Mouse (Mus musculus): ENCODE measurements around the gene Cwc22.

Cwc22 gene

GRCm38 (mm10) chr2:77876331-77876730 lies 69.8 kb downstream of the Cwc22 start:
- DNase-seq (ENCODE audit: low read depth, low spot score) = no peak

- DNase-seq (ENCODE audit: low read depth, low spot score) = no peak
Measured at GRCm38 (mm10) chr2:77875516-77875915, 70.7 kb downstream of the Cwc22 start.

GRCm38 (mm10) chr2:77874678-77875077 lies 71.5 kb downstream of the Cwc22 start:
- no peak for DNase-seq (ENCODE audit: low read depth, low spot score)

DNA sequence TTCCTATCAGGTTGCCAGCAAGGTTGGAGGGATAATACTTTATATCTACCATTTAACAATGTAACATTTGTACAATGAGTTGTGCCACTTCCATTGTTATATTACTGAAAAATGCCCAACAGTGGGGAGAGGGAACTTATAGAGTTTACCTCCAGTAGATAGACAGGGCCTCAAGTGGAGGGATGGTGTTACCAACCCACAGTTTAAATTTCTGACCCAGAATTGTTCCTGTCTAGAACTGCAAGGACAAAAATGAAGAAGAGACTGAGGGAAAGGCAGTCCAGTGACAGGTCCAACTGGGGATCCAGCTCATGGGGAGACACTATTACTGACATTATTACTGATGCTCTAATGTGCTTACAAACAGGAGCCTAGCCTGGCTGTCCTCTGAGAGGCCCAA lies 72.4 kb downstream of the Cwc22 start:
- DNase-seq (ENCODE audit: low read depth, low spot score) = no peak

DNA sequence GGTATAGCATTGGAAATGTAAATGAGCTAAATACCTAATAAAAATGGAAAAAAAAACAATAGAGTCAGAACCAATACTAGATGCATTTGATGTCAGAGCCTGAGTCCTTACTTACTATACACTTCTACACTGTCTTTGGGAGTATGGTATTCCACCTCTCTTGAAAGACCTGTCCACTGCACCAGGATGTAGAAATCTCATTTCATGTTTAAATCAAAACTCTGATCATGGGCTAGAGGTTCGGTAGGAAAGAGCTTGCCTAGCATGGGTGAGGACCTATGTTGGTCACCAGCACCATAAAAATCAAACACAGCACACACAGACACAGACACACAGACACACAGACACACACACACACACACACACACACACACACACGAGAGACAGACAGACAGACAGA lies 73.5 kb downstream of the Cwc22 start:
- DNase-seq (ENCODE audit: low read depth, low spot score) = no peak

GRCm38 (mm10) chr2:77871146-77871545 lies 75.0 kb downstream of the Cwc22 start:
- DNase-seq (ENCODE audit: low read depth, low spot score) = no peak

GRCm38 (mm10) chr2:77869729-77870280 lies 76.4 kb downstream of the Cwc22 start:
- no peak for DNase-seq (ENCODE audit: low read depth, low spot score)

- DNase-seq (ENCODE audit: low read depth, low spot score) = no peak
Measured at GRCm38 (mm10) chr2:77863934-77864333, 82.2 kb downstream of the Cwc22 start.

DNA sequence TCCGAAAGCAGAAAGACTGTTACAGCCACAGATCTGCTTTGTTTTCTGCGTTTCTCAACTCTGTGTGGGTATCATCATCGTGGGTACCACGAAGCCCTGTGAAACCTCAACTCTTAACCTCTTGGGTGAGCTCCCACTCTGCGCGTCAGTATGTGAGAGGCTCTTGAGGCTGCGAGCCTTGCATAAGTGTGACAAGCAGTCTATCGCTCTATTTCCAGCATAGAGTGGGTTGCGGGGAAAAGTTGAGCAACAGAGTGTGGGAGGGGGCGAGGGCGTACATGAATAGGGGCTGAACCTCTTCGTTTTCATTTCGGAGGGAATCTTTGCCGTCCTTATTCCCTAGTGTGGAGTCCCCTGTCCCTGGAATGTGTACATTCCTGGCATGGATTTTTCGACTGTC lies 82.7 kb downstream of the Cwc22 start:
- DNase-seq (ENCODE audit: low read depth, low spot score) = no peak

DNA sequence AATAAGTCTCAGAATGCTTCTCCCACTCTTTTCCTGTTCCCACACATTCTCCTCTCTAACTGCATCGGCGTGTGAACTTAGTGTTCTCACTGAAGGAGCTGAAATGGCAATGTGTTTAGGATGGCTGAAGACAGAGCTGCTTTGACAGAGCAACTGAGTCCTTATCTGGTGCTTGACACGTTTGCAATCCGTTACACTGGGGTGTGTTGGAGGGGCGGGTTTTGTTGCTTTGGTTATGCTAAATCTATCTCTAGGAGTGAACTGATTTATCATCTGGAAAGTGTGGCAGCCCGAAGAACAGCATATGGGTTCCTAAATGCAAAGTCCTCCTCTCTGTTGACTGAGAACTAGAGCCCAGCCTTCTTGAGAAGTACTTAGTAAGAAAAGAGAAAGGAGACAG lies 104.7 kb downstream of the Cwc22 start:
- no peak for DNase-seq (ENCODE audit: low read depth, low spot score)

- no peak for DNase-seq (ENCODE audit: low read depth, low spot score)
Measured at GRCm38 (mm10) chr2:77839587-77839986, 106.6 kb downstream of the Cwc22 start.

DNA sequence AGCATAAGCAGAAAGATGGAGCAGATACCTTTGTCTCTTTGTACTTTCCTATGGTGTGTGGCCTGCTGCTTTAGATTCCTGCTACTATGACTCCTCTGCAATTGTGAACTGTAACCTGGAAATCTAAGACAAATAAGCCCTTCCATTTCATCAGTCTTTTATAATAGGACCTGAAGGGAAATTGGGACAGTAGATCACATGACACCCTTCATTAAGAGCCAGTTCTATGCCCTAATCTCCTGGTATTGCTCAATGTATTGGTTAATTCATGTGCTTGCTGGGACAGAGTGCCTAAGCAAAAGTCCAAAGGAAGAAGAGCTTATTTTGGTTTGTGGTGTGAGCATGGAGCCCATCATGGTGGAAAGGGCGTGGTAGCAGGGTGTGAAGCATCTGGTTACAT lies 107.5 kb downstream of the Cwc22 start:
- DNase-seq (ENCODE audit: low read depth, low spot score) = no peak

- DNase-seq (ENCODE audit: low read depth, low spot score) = no peak
Measured at GRCm38 (mm10) chr2:77835781-77836180, 110.4 kb downstream of the Cwc22 start.

All from skeletal muscle tissue, adult 2 months (tissue).